Mouse (Mus musculus) small intestine, adult 2 months (tissue): ENCODE measurements around the gene Sema4b. TPM values are rescaled to one million over a fixed set of nuclear protein-coding genes. Genes with fewer than 3 reads are reported as not detected.

Experiments
- H3K27ac ChIP-seq: fragments of 200-500 bp; 2 replicates; pipeline ENCODE4 v1.5.1; 2012; ENCODE audit warnings: low read depth, low read length, control low read depth, inconsistent platforms; ENCODE audit not compliant: insufficient read depth
- H3K27me3 ChIP-seq: fragments of 200-500 bp; 2 replicates; pipeline ENCODE4 v1.6.1; 2012; ENCODE audit warnings: mild to moderate bottlenecking, moderate library complexity, low read length, inconsistent platforms; ENCODE audit not compliant: control insufficient read depth, insufficient read depth
- H3K36me3 ChIP-seq: fragments of 200-500 bp; 2 replicates; pipeline ENCODE4 v1.6.1; 2012; ENCODE audit warnings: mild to moderate bottlenecking, low read length, control low read depth, inconsistent platforms; ENCODE audit not compliant: control insufficient read depth, insufficient read depth
- H3K4me1 ChIP-seq: fragments of 200-500 bp; 2 replicates; pipeline ENCODE4 v1.6.1; 2012; ENCODE audit warnings: low read length, inconsistent platforms, mixed read lengths; ENCODE audit not compliant: control insufficient read depth, insufficient read depth, insufficient read length
- H3K4me3 ChIP-seq: fragments of 200-500 bp; 2 replicates; pipeline ENCODE4 v1.5.1; 2012; ENCODE audit warnings: low read depth, mild to moderate bottlenecking, control low read depth, inconsistent platforms, low read length, moderate library complexity
- CTCF ChIP-seq: fragments of 200-500 bp; IDR thresholded peaks from 2 replicates; pipeline ENCODE4 v1.5.1; 2012; ENCODE audit warnings: low read depth, mild to moderate bottlenecking, control low read depth, inconsistent platforms, low read length, moderate library complexity, mixed read lengths; ENCODE audit not compliant: insufficient replicate concordance, insufficient read length; ENCODE audit errors: extremely low read depth
- POLR2A ChIP-seq: fragments of 200-500 bp; IDR thresholded peaks from 2 replicates; pipeline ENCODE4 v1.6.1; 2012; ENCODE audit warnings: low read depth, mild to moderate bottlenecking, control low read depth, inconsistent platforms, low read length, moderate library complexity
- WGBS: fragments of 180-500 bp; shearing (Covaris S2); methylation state at CpG from one replicate; pipeline ENCODE4 v1.1.7; 2018; 5-methylcytosine and 5-hydroxymethylcytosine counted together
- polyA plus RNA-seq: library from polyadenylated mRNA; depleted of rRNA; stranded (reverse); fragments of >200 nt; gene quantifications from 2 replicates; pipeline ENCODE4 v1.2.3, GENCODE M21; 2012

The Sema4b gene
- polyA plus RNA-seq, 1 experiment = 84.4 TPM

DNA sequence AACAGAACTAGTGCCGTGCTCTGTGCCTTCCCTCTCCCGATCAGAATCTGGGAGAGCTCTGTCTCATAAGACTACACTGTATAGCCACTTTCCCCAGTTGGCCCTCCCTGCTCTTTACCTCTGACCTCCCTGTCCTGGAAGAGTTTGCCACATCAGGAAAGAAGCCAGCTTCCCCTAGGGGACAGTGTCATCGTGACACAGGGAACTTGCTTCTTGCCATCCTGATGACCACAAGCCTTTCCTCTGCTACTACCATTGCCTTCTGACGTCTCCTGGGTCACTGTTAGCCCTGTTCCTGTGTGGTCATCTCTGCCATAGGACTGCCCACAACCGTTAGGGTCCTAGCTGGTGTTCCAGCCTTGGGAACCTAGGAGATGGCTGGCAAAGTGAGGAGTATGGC lies 16.3 kb downstream of the Sema4b start:
- no peak overlapping the region for H3K4me3 ChIP-seq
- H3K27ac ChIP-seq = peak overlapping the region; percentile 5; the same call in 1 of the 2 replicates
- TF ChIP-seq CTCF = no peak
- no peak for TF ChIP-seq POLR2A
- H3K36me3 ChIP-seq = peaks cover 33% of the 10 kb centered on the region
- WGBS = 80% methylated on average over 5 of the region's 5 CpGs
- peaks cover 59% of the 10 kb centered on the region for H3K4me1 ChIP-seq
- no peaks in the 10 kb centered on the region for H3K27me3 ChIP-seq

GRCm38 (mm10) chr7:80203638-80204096 lies 17.0 kb downstream of the Sema4b start:
- peaks cover 33% of the 10 kb centered on the region for H3K36me3 ChIP-seq
- WGBS = 57% methylated on average over 12 of the region's 12 CpGs
- H3K27me3 ChIP-seq = no peaks in the 10 kb centered on the region
- peak overlapping the region; percentile 45 for H3K27ac ChIP-seq
- H3K4me1 ChIP-seq = peaks cover 65% of the 10 kb centered on the region
- TF ChIP-seq POLR2A = no peak
- no peak for TF ChIP-seq CTCF
- H3K4me3 ChIP-seq = no peak overlapping the region

DNA sequence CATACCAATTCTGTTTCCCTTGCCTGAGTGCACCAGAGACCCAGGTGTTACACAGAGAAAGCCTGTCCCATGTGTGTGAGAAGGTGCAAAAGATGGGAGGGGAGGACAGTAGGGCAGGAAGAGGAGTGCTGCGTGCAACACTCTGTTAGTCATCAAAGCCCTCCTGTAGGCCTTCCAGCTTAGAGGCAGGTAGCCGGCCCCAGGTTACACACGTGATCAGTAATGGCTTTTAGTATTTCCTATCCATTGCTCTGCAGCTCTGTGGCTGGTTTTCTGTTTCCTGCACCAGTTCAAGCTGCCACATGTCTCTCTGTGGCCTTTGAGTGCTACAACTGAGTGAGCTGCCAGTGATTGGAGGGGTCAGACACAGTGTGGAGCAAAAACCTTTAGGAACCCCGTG lies 17.7 kb downstream of the Sema4b start:
- no peak for TF ChIP-seq CTCF
- peak overlapping the region; percentile 45 for H3K27ac ChIP-seq
- H3K4me1 ChIP-seq = peaks cover 72% of the 10 kb centered on the region
- WGBS = 72% methylated on average over 4 of the region's 4 CpGs
- peaks cover 33% of the 10 kb centered on the region for H3K36me3 ChIP-seq
- no peaks in the 10 kb centered on the region for H3K27me3 ChIP-seq
- no peak overlapping the region for H3K4me3 ChIP-seq

GRCm38 (mm10) chr7:80204961-80205360 lies 18.3 kb downstream of the Sema4b start:
- peak overlapping the region; percentile 77; the same call in 1 of the 2 replicates for H3K27ac ChIP-seq
- no peak overlapping the region for H3K4me3 ChIP-seq
- WGBS = 71% methylated on average over 7 of the region's 7 CpGs
- H3K27me3 ChIP-seq = no peaks in the 10 kb centered on the region
- H3K4me1 ChIP-seq = peaks cover 72% of the 10 kb centered on the region
- H3K36me3 ChIP-seq = peaks cover 28% of the 10 kb centered on the region
- TF ChIP-seq POLR2A (no peak), CTCF (no peak)

- WGBS = 68% methylated on average over 12 of the region's 12 CpGs
These were observed 19.3 kb downstream of the Sema4b start for GRCm38 (mm10) chr7:80205705-80206589.

GRCm38 (mm10) chr7:80207314-80207731 lies 20.7 kb downstream of the Sema4b start:
- Histone ChIP-seq H3K4me3 (peak overlapping the region; percentile 7; the same call in 1 of the 2 replicates), H3K27ac (peak overlapping the region; percentile 77), H3K27me3 (no peaks in the 10 kb centered on the region), H3K4me1 (peaks cover 65% of the 10 kb centered on the region), H3K36me3 (peaks cover 9% of the 10 kb centered on the region)
- TF ChIP-seq POLR2A = no peak; the same call in 1 of the 2 replicates
- no peak for TF ChIP-seq CTCF
- WGBS = 30% methylated on average over 3 of the region's 3 CpGs

More at GRCm38 (mm10) chr7:80205705-80206589, 19.3 kb downstream of the Sema4b start:
- H3K4me3 ChIP-seq = no peak overlapping the region
- H3K4me1 ChIP-seq = peaks cover 73% of the 10 kb centered on the region
- TF ChIP-seq POLR2A (no peak), CTCF (0 out of 2 replicates have a peak, but pooled peaks have one; percentile 7)
- no peaks in the 10 kb centered on the region for H3K27me3 ChIP-seq
- peak overlapping the region; percentile 77 for H3K27ac ChIP-seq
- peaks cover 22% of the 10 kb centered on the region for H3K36me3 ChIP-seq

DNA sequence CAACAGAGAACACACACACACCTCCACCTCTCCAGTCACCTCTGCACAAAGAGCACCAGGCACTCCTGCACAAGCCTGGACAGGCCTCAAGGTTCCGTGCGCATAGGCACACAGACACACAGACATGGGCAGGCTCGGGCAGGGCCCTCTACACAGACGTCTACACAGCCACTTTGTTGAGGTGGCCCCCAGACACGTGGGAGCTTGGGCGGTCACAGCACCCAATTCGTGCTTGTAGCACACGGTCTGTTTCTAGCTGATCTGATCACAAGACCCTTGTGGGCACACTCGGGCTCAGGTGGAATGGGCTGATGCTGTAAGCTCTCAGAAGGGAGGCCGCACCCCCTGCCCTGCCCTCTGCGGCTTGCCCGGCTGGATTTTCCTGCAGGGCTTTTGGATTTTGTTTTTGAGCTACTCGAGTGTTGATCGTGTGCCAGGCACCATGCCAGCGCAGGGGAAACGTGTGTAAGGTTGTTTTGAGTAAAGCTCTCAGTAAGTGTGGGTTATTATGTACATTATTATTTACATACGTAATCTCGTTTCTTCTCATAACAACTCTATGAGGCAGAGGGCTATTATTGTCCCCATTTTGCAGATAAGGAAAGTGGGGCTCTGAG lies 21.5 kb downstream of the Sema4b start:
- Histone ChIP-seq H3K4me3 (peak overlapping the region; percentile 7; the same call in 1 of the 2 replicates), H3K27me3 (no peaks in the 10 kb centered on the region), H3K4me1 (peaks cover 60% of the 10 kb centered on the region), H3K27ac (peak overlapping the region; percentile 77), H3K36me3 (peaks cover 11% of the 10 kb centered on the region)
- 18% methylated on average over 18 of the region's 18 CpGs for WGBS
- no peak for TF ChIP-seq CTCF
- TF ChIP-seq POLR2A = no peak
